Mouse (Mus musculus): ENCODE results near the gene Gm11634. TPM values are rescaled to one million over a fixed set of nuclear protein-coding genes. Genes with fewer than 3 reads are reported as not detected.

The Gm11634 gene
- total and polyA plus RNA-seq, 3 experiments: not detected

- peak; percentile 83 for TF ChIP-seq NELFE (IDR thresholded peaks at IDR 0.05; ENCODE audit: low read depth, low read length)
- peak; percentile 73 for TF ChIP-seq ETS1 (IDR thresholded peaks at IDR 0.05; ENCODE audit: low read depth, low read length)
- TF ChIP-seq BHLHE40 (IDR thresholded peaks at IDR 0.05; ENCODE audit: borderline replicate concordance, low read depth, low read length): no peak
- TF ChIP-seq MYC (IDR thresholded peaks at IDR 0.05; ENCODE audit: low read depth, low read length): 0 out of 2 replicates have a peak, but pooled peaks have one; percentile 21
- peak; percentile 50; the same call in 1 of the 2 replicates for TF ChIP-seq ZNF384 (IDR thresholded peaks at IDR 0.05; ENCODE audit: low read depth, low read length)
- TF ChIP-seq USF2 (IDR thresholded peaks at IDR 0.05; ENCODE audit: borderline replicate concordance in 1 of 2, insufficient read depth in 1 of 2, low read depth in 1 of 2, low read length in 2 of 2): no peak
- TF ChIP-seq MXI1 (IDR thresholded peaks at IDR 0.05; ENCODE audit: low read depth, low read length): peak; percentile 89
- TF ChIP-seq SIN3A (IDR thresholded peaks at IDR 0.05; ENCODE audit: low read length): peak; percentile 94; the same call in 1 of the 2 replicates
- TF ChIP-seq ELF1 (IDR thresholded peaks at IDR 0.05; ENCODE audit: low read depth, low read length): peak; percentile 85
- peak; percentile 72 to 75 for TF ChIP-seq POLR2A (IDR thresholded peaks at IDR 0.05; ENCODE audit: control insufficient read depth in 1 of 2, insufficient read depth in 1 of 2, low read depth in 1 of 2, low read length in 2 of 2, poor library complexity in 1 of 2)
- TF ChIP-seq UBTF (IDR thresholded peaks at IDR 0.05; ENCODE audit: borderline replicate concordance, insufficient read depth, low read depth, low read length): no peak
- no peak for TF ChIP-seq GABPA (IDR thresholded peaks at IDR 0.05; ENCODE audit: low read depth, low read length)
- no peak for TF ChIP-seq SMC3 (IDR thresholded peaks at IDR 0.05; ENCODE audit: low read depth, low read length)
- TF ChIP-seq E2F4 (IDR thresholded peaks at IDR 0.05; ENCODE audit: borderline replicate concordance, low read depth, low read length): no peak
- no peak; the same call in 1 of the 2 replicates for TF ChIP-seq MAFK (IDR thresholded peaks at IDR 0.05; ENCODE audit: borderline replicate concordance, low read depth, low read length)
- TF ChIP-seq MAX (IDR thresholded peaks at IDR 0.05; ENCODE audit: low read length): peak; percentile 91
- peak; percentile 26; the same call in 1 of the 2 replicates for TF ChIP-seq TBP (IDR thresholded peaks at IDR 0.05; ENCODE audit: low read depth, low read length)
- peak; percentile 82; the same call in 1 of the 2 replicates for TF ChIP-seq ZMIZ1 (IDR thresholded peaks at IDR 0.05; ENCODE audit: low read depth, low read length)
- TF ChIP-seq KAT2A (conservative IDR thresholded peaks at IDR 0.05; ENCODE audit: low read depth, low read length): peak; percentile 82
- TF ChIP-seq JUND (IDR thresholded peaks at IDR 0.05; ENCODE audit: low read depth, low read length): no peak
- no peak for TF ChIP-seq CHD1 (IDR thresholded peaks at IDR 0.05; ENCODE audit: low read depth, low read length)
- no peak for TF ChIP-seq RAD21 (IDR thresholded peaks at IDR 0.05; ENCODE audit: low read depth, low read length)
- no peak for TF ChIP-seq EP300 (IDR thresholded peaks at IDR 0.05; ENCODE audit: low read depth in 1 of 2, low read length in 2 of 2)
Measured at GRCm38 (mm10) chr11:101552476-101553300, 46.4 kb downstream of the Gm11634 start (continued).

All from MEL (cell line).